Mouse (Mus musculus): Measurements from ENCODE around the gene Nucb1. TPM values are rescaled to one million over a fixed set of nuclear protein-coding genes. Genes with fewer than 3 reads are reported as not detected.
A peak's percentile ranks its signal among the peaks of the same experiment; 100 is the strongest.

Gene Nucb1
- polyA plus RNA-seq, 1 experiment from 2014 or later: 113 TPM

- no peaks in the 10 kb centered on the region for H3K36me3 ChIP-seq (ENCODE audit: control insufficient read depth, insufficient read depth, low read length)
- H3K27me3 ChIP-seq (ENCODE audit: control insufficient read depth, insufficient read depth, low read length): no peaks in the 10 kb centered on the region
- no peak for ATAC-seq (ENCODE audit: insufficient read depth, low FRiP score, low TSS enrichment)
Measured at GRCm38 (mm10) chr7:45478774-45479173, 31.4 kb downstream of the Nucb1 start.

GRCm38 (mm10) chr7:45477003-45477402 lies 33.2 kb downstream of the Nucb1 start:
- ATAC-seq (ENCODE audit: insufficient read depth, low FRiP score, low TSS enrichment) (no peak), DNase-seq (ENCODE audit: low spot score) (peak; percentile 42)
- no peak overlapping the region for H3K9ac ChIP-seq (ENCODE audit: low read length)
- H3K4me1 ChIP-seq (ENCODE audit: control insufficient read depth, insufficient read depth, low read length): no peaks in the 10 kb centered on the region
- H3K36me3 ChIP-seq (ENCODE audit: control insufficient read depth, insufficient read depth, low read length): no peaks in the 10 kb centered on the region
- no peak overlapping the region for H3K4me2 ChIP-seq (ENCODE audit: low read depth)
- H3K27me3 ChIP-seq (ENCODE audit: control insufficient read depth, insufficient read depth, low read length): no peaks in the 10 kb centered on the region
- no peak overlapping the region for H3K27ac ChIP-seq (ENCODE audit: low read depth, low read length)
- no peaks in the 10 kb centered on the region for H3K9me3 ChIP-seq (ENCODE audit: control insufficient read depth, low read length)
- WGBS: 15% methylated on average over 3 of the region's 3 CpGs
- no peak overlapping the region for H3K4me3 ChIP-seq (ENCODE audit: low read depth, low read length)

More at GRCm38 (mm10) chr7:45478774-45479173, 31.4 kb downstream of the Nucb1 start:
- Histone ChIP-seq H3K4me1 (ENCODE audit: control insufficient read depth, insufficient read depth, low read length) (no peaks in the 10 kb centered on the region), H3K4me2 (ENCODE audit: low read depth) (no peak overlapping the region), H3K9me3 (ENCODE audit: control insufficient read depth, low read length) (no peaks in the 10 kb centered on the region), H3K4me3 (ENCODE audit: low read depth, low read length) (no peak overlapping the region), H3K27ac (ENCODE audit: low read depth, low read length) (no peak overlapping the region), H3K9ac (ENCODE audit: low read length) (no peak overlapping the region)
- WGBS: 93% methylated on average over 7 of the region's 7 CpGs
- DNase-seq (ENCODE audit: low spot score): no peak

GRCm38 (mm10) chr7:45476453-45476852 lies 33.8 kb downstream of the Nucb1 start:
- Histone ChIP-seq H3K4me3 (ENCODE audit: low read depth, low read length) (no peak overlapping the region), H3K27ac (ENCODE audit: low read depth, low read length) (no peak overlapping the region), H3K9ac (ENCODE audit: low read length) (no peak overlapping the region), H3K9me3 (ENCODE audit: control insufficient read depth, low read length) (no peaks in the 10 kb centered on the region), H3K4me1 (ENCODE audit: control insufficient read depth, insufficient read depth, low read length) (no peaks in the 10 kb centered on the region), H3K27me3 (ENCODE audit: control insufficient read depth, insufficient read depth, low read length) (no peaks in the 10 kb centered on the region), H3K36me3 (ENCODE audit: control insufficient read depth, insufficient read depth, low read length) (no peaks in the 10 kb centered on the region), H3K4me2 (ENCODE audit: low read depth) (no peak overlapping the region)
- DNase-seq (ENCODE audit: low spot score) (no peak), ATAC-seq (ENCODE audit: insufficient read depth, low FRiP score, low TSS enrichment) (no peak)
- 69% methylated on average over 1 of the region's 1 CpGs for WGBS

DNA sequence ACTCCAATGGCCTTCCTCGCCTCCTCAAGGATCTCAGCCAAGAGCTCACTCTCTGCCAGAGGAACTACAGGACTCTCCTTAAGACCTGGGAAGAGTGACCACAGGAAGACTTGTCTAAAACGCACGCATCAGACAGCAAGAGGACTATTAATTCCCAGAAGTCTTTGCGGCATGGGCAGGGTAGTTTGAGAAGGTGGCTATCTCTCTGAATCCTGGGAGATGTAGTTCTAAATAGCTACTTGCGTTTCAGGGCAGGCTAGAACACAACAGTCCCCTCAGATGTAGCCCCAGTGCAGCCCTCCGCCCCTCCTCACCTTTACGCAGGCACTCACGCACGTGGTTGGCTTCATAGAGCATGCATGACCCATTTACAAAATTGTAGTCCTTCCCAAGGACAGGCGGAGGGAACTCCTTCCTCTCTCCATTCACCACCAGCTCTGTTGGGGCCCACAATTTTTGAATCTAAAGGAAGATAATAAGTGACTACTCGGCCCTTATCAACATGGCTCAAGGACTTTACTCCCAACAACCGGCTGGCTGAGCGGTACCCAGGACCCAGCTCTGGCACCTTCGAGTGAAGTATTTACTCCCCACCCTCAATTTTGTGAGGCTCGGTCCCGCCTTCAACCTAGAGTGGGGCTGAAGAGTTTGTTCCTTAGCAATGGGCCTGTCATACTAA lies 34.8 kb downstream of the Nucb1 start:
- 74% methylated on average over 16 of the region's 16 CpGs for WGBS
- Histone ChIP-seq H3K4me1 (ENCODE audit: control insufficient read depth, insufficient read depth, low read length) (no peaks in the 10 kb centered on the region), H3K9ac (ENCODE audit: low read length) (no peak overlapping the region), H3K27ac (ENCODE audit: low read depth, low read length) (no peak overlapping the region), H3K36me3 (ENCODE audit: control insufficient read depth, insufficient read depth, low read length) (no peaks in the 10 kb centered on the region), H3K4me3 (ENCODE audit: low read depth, low read length) (no peak overlapping the region), H3K4me2 (ENCODE audit: low read depth) (peak overlapping the region; percentile 23; the same call in 1 of the 2 replicates), H3K27me3 (ENCODE audit: control insufficient read depth, insufficient read depth, low read length) (no peaks in the 10 kb centered on the region), H3K9me3 (ENCODE audit: control insufficient read depth, low read length) (no peaks in the 10 kb centered on the region)
- ATAC-seq (ENCODE audit: insufficient read depth, low FRiP score, low TSS enrichment) (no peak), DNase-seq (ENCODE audit: low spot score) (no peak)

DNA sequence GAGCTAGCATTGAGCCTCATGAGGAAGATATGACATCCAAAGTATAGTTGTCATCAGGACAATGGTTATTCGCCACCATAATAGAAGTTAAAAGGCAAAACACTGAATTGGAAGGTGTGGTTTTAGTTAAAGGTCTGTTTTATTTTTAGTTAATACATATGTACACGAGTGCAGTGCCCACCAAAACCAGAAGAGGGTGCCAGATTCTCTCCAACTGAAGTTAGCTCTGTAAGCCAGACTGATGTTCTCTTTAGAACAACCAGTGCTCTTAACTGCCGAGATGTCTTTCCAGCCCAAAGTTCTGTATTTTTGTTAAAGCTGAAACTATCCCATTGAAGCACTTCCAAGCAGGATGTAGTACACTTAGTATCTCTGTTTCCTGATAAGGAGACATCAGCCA lies 39.3 kb downstream of the Nucb1 start:
- no peak overlapping the region for H3K9ac ChIP-seq (ENCODE audit: low read length)
- H3K4me3 ChIP-seq (ENCODE audit: low read depth, low read length): no peak overlapping the region
- H3K4me1 ChIP-seq (ENCODE audit: control insufficient read depth, insufficient read depth, low read length): peaks cover 5% of the 10 kb centered on the region
- H3K9me3 ChIP-seq (ENCODE audit: control insufficient read depth, low read length): no peaks in the 10 kb centered on the region
- no peak overlapping the region for H3K27ac ChIP-seq (ENCODE audit: low read depth, low read length)
- ATAC-seq (ENCODE audit: insufficient read depth, low FRiP score, low TSS enrichment) (no peak), DNase-seq (ENCODE audit: low spot score) (peak; percentile 74)
- WGBS: 10% methylated on average over 3 of the region's 3 CpGs
- H3K4me2 ChIP-seq (ENCODE audit: low read depth): no peak overlapping the region
- H3K36me3 ChIP-seq (ENCODE audit: control insufficient read depth, insufficient read depth, low read length): no peaks in the 10 kb centered on the region
- H3K27me3 ChIP-seq (ENCODE audit: control insufficient read depth, insufficient read depth, low read length): no peaks in the 10 kb centered on the region

DNA sequence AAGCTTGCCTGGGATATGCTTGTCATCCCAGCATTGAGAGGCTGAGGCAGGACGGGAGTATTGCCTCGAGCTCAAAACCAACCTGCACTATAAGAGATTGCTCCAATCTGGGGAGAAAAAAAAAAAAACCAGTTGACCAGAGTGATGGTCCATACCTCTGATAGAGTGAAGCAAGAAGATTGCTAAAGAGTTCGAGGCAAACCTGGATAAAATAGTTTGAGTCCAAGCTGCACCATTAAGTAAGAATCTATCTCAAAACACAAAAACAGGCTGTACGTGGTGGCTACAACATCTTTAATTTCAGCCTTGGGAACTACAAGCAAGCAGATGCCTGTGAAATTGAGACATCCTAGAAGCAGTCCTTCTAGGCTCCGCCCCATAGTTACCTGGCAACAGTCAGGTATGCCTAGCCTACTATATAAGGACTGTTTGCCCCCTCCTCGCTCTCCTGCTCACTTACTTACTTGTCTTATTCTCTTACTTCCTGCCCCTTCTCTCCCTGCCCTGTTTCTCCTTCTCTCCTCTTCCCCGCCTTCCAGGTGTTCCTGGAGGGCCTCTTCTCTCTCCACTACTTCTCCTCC lies 43.0 kb downstream of the Nucb1 start:
- 39% methylated on average over 7 of the region's 7 CpGs for WGBS
- H3K27ac ChIP-seq (ENCODE audit: low read depth, low read length): no peak overlapping the region
- peak overlapping the region; percentile 19; the same call in 1 of the 2 replicates for H3K9ac ChIP-seq (ENCODE audit: low read length)
- H3K9me3 ChIP-seq (ENCODE audit: control insufficient read depth, low read length): no peaks in the 10 kb centered on the region
- peaks cover 3% of the 10 kb centered on the region; the same call in 1 of the 2 replicates for H3K36me3 ChIP-seq (ENCODE audit: control insufficient read depth, insufficient read depth, low read length)
- H3K27me3 ChIP-seq (ENCODE audit: control insufficient read depth, insufficient read depth, low read length): no peaks in the 10 kb centered on the region
- peaks cover 9% of the 10 kb centered on the region for H3K4me1 ChIP-seq (ENCODE audit: control insufficient read depth, insufficient read depth, low read length)
- DNase-seq (ENCODE audit: low spot score) (no peak), ATAC-seq (ENCODE audit: insufficient read depth, low FRiP score, low TSS enrichment) (peak; percentile 24; the same call in 1 of the 2 replicates)
- peak overlapping the region; percentile 93 for H3K4me2 ChIP-seq (ENCODE audit: low read depth)
- peak overlapping the region; percentile 93 for H3K4me3 ChIP-seq (ENCODE audit: low read depth, low read length)

DNA sequence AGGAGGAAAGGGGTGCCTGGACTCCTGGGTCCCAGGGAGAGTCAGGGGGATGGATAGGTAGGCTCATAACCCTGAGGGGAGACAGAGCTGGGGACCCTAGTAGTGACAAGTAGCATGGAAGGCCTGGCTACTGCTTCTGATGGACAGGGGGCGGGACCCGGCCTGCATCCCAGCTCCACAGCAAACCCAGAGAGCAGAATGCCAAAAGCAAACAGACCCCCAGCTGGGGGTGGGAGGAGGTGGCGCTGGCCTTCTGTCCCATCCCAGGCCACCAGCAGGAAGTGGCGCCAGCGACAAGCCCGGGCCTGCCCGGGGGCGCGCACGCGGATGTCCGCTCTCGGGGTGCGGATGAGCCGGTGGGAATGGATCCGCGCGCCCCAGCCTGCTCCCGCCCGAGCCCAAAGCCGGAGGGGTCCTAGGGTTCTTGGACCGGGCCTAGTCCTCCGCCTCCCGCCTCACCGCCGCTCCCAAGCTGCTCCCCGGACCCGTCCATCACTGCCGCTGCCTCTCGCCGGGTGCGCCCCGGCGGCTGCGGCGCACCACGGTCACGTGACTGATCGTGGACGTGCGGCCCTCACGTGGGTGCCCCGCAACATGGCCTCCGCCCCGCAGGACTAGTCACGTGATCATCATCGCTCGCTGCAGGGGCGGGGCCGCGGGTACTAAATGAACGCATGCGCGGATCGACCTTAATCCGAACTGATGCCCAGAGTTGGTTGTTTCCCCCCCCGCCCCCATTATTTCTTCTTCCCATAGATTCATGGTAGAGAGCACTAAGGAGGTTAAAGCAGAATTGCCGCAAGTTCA lies 43.7 kb downstream of the Nucb1 start, which contains the start of gene Bax:
Bax (minus strand) TSS at position 616 of the 807 bp plus-strand sequence.
- ATAC-seq (ENCODE audit: insufficient read depth, low FRiP score, low TSS enrichment) (peak; percentile 65), DNase-seq (ENCODE audit: low spot score) (peak; percentile 96)
- Histone ChIP-seq H3K4me1 (ENCODE audit: control insufficient read depth, insufficient read depth, low read length) (peaks cover 9% of the 10 kb centered on the region), H3K4me2 (ENCODE audit: low read depth) (peak within 1 kb of the TSS; percentile 93), H3K9ac (ENCODE audit: low read length) (peak within 1 kb of the TSS; percentile 84), H3K36me3 (ENCODE audit: control insufficient read depth, insufficient read depth, low read length) (peaks cover 3% of the 10 kb centered on the region; the same call in 1 of the 2 replicates), H3K4me3 (ENCODE audit: low read depth, low read length) (peak within 1 kb of the TSS; percentile 93), H3K27ac (ENCODE audit: low read depth, low read length) (peak within 1 kb of the TSS; percentile 64), H3K27me3 (ENCODE audit: control insufficient read depth, insufficient read depth, low read length) (no peaks in the 10 kb centered on the region), H3K9me3 (ENCODE audit: control insufficient read depth, low read length) (no peaks in the 10 kb centered on the region)
- WGBS: 0% methylated on average over 50 of the region's 58 CpGs

DNA sequence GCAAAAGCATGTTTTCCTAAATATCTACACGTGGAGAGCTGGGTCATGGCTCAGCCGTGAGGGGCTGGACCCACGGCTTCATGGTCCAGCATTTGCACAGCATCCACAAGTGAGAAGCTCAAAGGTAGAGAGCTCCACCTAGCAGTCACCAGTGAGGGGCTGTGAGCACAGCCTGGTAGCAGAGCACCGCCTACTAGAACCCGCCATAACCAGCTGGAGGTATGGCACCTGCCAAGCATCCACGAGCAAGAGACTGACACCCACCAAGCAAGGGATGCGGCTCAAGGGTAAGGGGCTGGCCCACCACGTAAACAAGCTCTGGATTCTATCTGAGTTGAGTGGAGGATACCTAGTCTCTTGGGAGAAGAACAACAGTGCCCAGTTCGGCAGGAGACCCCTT lies 44.7 kb downstream of the Nucb1 start:
- ATAC-seq (ENCODE audit: insufficient read depth, low FRiP score, low TSS enrichment): no peak
- H3K36me3 ChIP-seq (ENCODE audit: control insufficient read depth, insufficient read depth, low read length): peaks cover 3% of the 10 kb centered on the region; the same call in 1 of the 2 replicates
- peak overlapping the region; percentile 93 for H3K4me2 ChIP-seq (ENCODE audit: low read depth)
- no peak overlapping the region for H3K27ac ChIP-seq (ENCODE audit: low read depth, low read length)
- H3K4me1 ChIP-seq (ENCODE audit: control insufficient read depth, insufficient read depth, low read length): peaks cover 14% of the 10 kb centered on the region
- peak overlapping the region; percentile 84; the same call in 1 of the 2 replicates for H3K9ac ChIP-seq (ENCODE audit: low read length)
- WGBS: 83% methylated on average over 9 of the region's 9 CpGs
- peak overlapping the region; percentile 93 for H3K4me3 ChIP-seq (ENCODE audit: low read depth, low read length)
- no peak for DNase-seq (ENCODE audit: low spot score)
- no peaks in the 10 kb centered on the region for H3K27me3 ChIP-seq (ENCODE audit: control insufficient read depth, insufficient read depth, low read length)
- no peaks in the 10 kb centered on the region for H3K9me3 ChIP-seq (ENCODE audit: control insufficient read depth, low read length)

All from neural tube, embryonic 11.5 days (tissue).